Mouse (Mus musculus) forebrain, postnatal 0 days (tissue): ENCODE measurements around the gene Gm9803. TPM values are rescaled to one million over a fixed set of nuclear protein-coding genes. Genes with fewer than 3 reads are reported as not detected.

Experiments used
- ATAC-seq: fragments of 200-750 bp; cut with Nextera tagmentation; 2 replicates; pipeline ENCODE4 v1.8.0; 2017; ENCODE audit warnings: mild to moderate bottlenecking, moderate library complexity
- DNase-seq: peaks from one replicate; pipeline ENCODE4 v3.0.0-alpha.2; 2015
- H3K27ac ChIP-seq: fragments of 300-500 bp; sonication (generic); 2 replicates; pipeline ENCODE4 v1.5.1; 2014; ENCODE audit warnings: low read depth, mild to moderate bottlenecking, antibody characterized with exemption, low read length, moderate library complexity, mixed read lengths
- H3K27me3 ChIP-seq: fragments of 300-500 bp; sonication (generic); 2 replicates; pipeline ENCODE4 v1.6.1; 2014; ENCODE audit warnings: mild to moderate bottlenecking, low read length, mixed read lengths; ENCODE audit not compliant: insufficient read depth
- H3K36me3 ChIP-seq: fragments of 300-500 bp; sonication (generic); 2 replicates; pipeline ENCODE4 v1.6.1; 2014; ENCODE audit warnings: mild to moderate bottlenecking, moderate library complexity; ENCODE audit not compliant: insufficient read depth
- H3K4me1 ChIP-seq: fragments of 300-500 bp; sonication (generic); 2 replicates; pipeline ENCODE4 v1.6.1; 2014; ENCODE audit warnings: antibody characterized with exemption; ENCODE audit not compliant: insufficient read depth
- H3K4me2 ChIP-seq: fragments of 300-500 bp; sonication (generic); 2 replicates; pipeline ENCODE4 v1.6.1; 2014; ENCODE audit warnings: low read depth, mild to moderate bottlenecking, moderate library complexity
- H3K4me3 ChIP-seq: fragments of 300-500 bp; sonication (generic); 2 replicates; pipeline ENCODE4 v1.5.1; 2014; ENCODE audit warnings: low read depth, low read length, mixed read lengths
- H3K9ac ChIP-seq: fragments of 300-500 bp; sonication (generic); 2 replicates; pipeline ENCODE4 v1.6.1; 2014; ENCODE audit warnings: mild to moderate bottlenecking
- H3K9me3 ChIP-seq: fragments of 300-500 bp; sonication (generic); 2 replicates; pipeline ENCODE4 v1.6.1; 2016; ENCODE audit warnings: low read length
- CTCF ChIP-seq: sonication (generic); IDR thresholded peaks from 2 replicates; pipeline ENCODE4 v1.5.1; 2016; ENCODE audit warnings: antibody characterized with exemption, control low read depth, low read depth
- WGBS: fragments of 180-500 bp; shearing (Covaris S2); extraction: QIAGEN DNeasy Blood & Tissue Kit; methylation state at CpG from one replicate; pipeline ENCODE4 v1.1.7; 2014; 5-methylcytosine and 5-hydroxymethylcytosine counted together
- polyA plus RNA-seq: library from polyadenylated mRNA; unstranded; fragments of >200 nt; fragmentation: Nextera tagmentation; extraction: Ambion mirVana; gene quantifications from 2 replicates; pipeline ENCODE4 v1.2.1, GENCODE M21; 2015
- total RNA-seq: library from RNA; depleted of rRNA; stranded (reverse); fragments of >200 nt; gene quantifications from 2 replicates; pipeline ENCODE4 v1.2.3, GENCODE M21; 2014

Gene Gm9803
- total and polyA plus RNA-seq, 2 experiments from 2014 or later = 16.4 to 39.4 TPM

DNA sequence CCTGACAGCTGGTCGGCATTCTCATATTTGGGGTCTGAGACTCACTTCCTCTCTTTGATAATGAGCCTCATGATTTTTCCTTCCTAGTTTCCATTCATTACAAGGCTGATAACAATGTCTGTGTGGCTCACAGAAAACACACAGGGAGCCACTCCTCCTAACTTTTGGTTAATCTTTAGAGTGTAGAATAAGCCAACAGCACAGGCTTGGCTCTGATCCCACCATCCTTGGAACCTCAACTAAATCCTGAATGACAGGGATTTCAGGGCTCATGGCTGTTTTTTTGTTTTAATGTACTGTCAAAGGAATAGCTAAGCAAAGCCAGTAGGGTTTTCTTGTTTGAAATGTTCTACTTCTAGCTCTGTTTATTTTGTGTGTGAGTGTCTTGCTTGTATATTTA, 10.5 kb downstream of the Gm9803 start:
- Histone ChIP-seq H3K4me3 (no peak overlapping the region), H3K36me3 (peaks cover 44% of the 10 kb centered on the region), H3K27ac (no peak overlapping the region), H3K27me3 (no peaks in the 10 kb centered on the region), H3K4me1 (peaks cover 9% of the 10 kb centered on the region), H3K4me2 (no peak overlapping the region), H3K9me3 (no peaks in the 10 kb centered on the region), H3K9ac (no peak overlapping the region)
- no peak for TF ChIP-seq CTCF
- ATAC-seq (no peak), DNase-seq (no peak)
- WGBS = 56% methylated on average over 1 of the region's 1 CpGs

- no peak for ATAC-seq
- H3K27ac ChIP-seq = no peak overlapping the region
- H3K4me2 ChIP-seq = no peak overlapping the region
- WGBS = 95% methylated on average over 7 of the region's 7 CpGs
- TF ChIP-seq CTCF = no peak
- no peaks in the 10 kb centered on the region for H3K27me3 ChIP-seq
- no peaks in the 10 kb centered on the region for H3K9me3 ChIP-seq
- H3K4me1 ChIP-seq = peaks cover 15% of the 10 kb centered on the region
- no peak for DNase-seq
- no peak overlapping the region for H3K4me3 ChIP-seq
- no peak overlapping the region for H3K9ac ChIP-seq
- peaks cover 17% of the 10 kb centered on the region for H3K36me3 ChIP-seq
Measured at GRCm38 (mm10) chr10:43537652-43538051, 13.8 kb downstream of the Gm9803 start.

- no peak overlapping the region for H3K9ac ChIP-seq
- no peak for DNase-seq
- no peak overlapping the region for H3K4me2 ChIP-seq
- ATAC-seq = no peak
- no peak overlapping the region for H3K27ac ChIP-seq
- no peaks in the 10 kb centered on the region for H3K9me3 ChIP-seq
- no peak overlapping the region for H3K4me3 ChIP-seq
- 83% methylated on average over 5 of the region's 5 CpGs for WGBS
- TF ChIP-seq CTCF = no peak
- peaks cover 15% of the 10 kb centered on the region for H3K4me1 ChIP-seq
- peaks cover 9% of the 10 kb centered on the region; the same call in 1 of the 2 replicates for H3K36me3 ChIP-seq
- no peaks in the 10 kb centered on the region for H3K27me3 ChIP-seq
Measured at GRCm38 (mm10) chr10:43538831-43539230, 14.9 kb downstream of the Gm9803 start.

GRCm38 (mm10) chr10:43539746-43540310, 15.9 kb downstream of the Gm9803 start:
- no peaks in the 10 kb centered on the region for H3K27me3 ChIP-seq
- WGBS = 18% methylated on average over 12 of the region's 12 CpGs
- H3K9me3 ChIP-seq = no peaks in the 10 kb centered on the region
- H3K4me3 ChIP-seq = peak overlapping the region; percentile 86
- no peak for DNase-seq
- peak overlapping the region; percentile 86 for H3K9ac ChIP-seq
- no peak for ATAC-seq
- H3K4me1 ChIP-seq = peaks cover 12% of the 10 kb centered on the region
- TF ChIP-seq CTCF = no peak
- H3K4me2 ChIP-seq = peak overlapping the region; percentile 58
- no peak overlapping the region for H3K27ac ChIP-seq
- H3K36me3 ChIP-seq = peaks cover 9% of the 10 kb centered on the region; the same call in 1 of the 2 replicates

- H3K27ac ChIP-seq = peak within 1 kb of the TSS; percentile 72
- DNase-seq = peak; percentile 94
- H3K27me3 ChIP-seq = no peaks in the 10 kb centered on the region
- peak within 1 kb of the TSS; percentile 58 for H3K4me2 ChIP-seq
- peaks cover 8% of the 10 kb centered on the region; the same call in 1 of the 2 replicates for H3K36me3 ChIP-seq
- under 1% methylated on average over 43 of the region's 56 CpGs for WGBS
- H3K9ac ChIP-seq = peak within 1 kb of the TSS; percentile 86
- H3K4me1 ChIP-seq = peaks cover 12% of the 10 kb centered on the region
- peak; percentile 91 for TF ChIP-seq CTCF
- no peaks in the 10 kb centered on the region for H3K9me3 ChIP-seq
- peak; percentile 98 for ATAC-seq
- peak within 1 kb of the TSS; percentile 86 for H3K4me3 ChIP-seq
Measured at GRCm38 (mm10) chr10:43540442-43541152, 16.7 kb downstream of the Gm9803 start, which contains the start of gene 1700021F05Rik. Gene 1700021F05Rik (minus strand): TSS chr10:43540994.

DNA sequence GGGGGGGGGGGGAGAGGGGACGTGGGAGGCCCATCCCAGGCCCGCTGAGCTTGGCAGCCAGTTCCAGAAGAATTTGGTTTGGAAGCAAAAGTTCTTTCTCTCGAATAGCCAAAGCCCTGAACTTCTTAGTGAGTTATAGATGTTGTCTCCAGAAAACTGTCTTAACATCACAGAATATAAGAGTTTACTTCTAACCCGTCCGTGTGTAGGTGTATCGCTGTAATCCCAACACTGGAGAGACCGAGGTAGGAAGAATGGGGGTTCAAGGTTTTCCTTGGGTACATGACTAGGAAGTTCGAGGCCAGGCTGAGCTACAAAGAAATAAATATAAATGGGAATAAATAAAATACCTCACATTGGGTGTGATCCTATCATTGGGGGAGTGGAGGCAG, 17.3 kb downstream of the Gm9803 start:
- H3K4me1 ChIP-seq = peaks cover 12% of the 10 kb centered on the region
- H3K36me3 ChIP-seq = peaks cover 3% of the 10 kb centered on the region; the same call in 1 of the 2 replicates
- no peak for TF ChIP-seq CTCF
- ATAC-seq (no peak), DNase-seq (no peak)
- H3K4me3 ChIP-seq = peak overlapping the region; percentile 86
- H3K9me3 ChIP-seq = no peaks in the 10 kb centered on the region
- H3K27ac ChIP-seq = no peak overlapping the region
- H3K4me2 ChIP-seq = peak overlapping the region; percentile 58
- H3K9ac ChIP-seq = no peak overlapping the region
- WGBS = 44% methylated on average over 7 of the region's 8 CpGs
- H3K27me3 ChIP-seq = no peaks in the 10 kb centered on the region

GRCm38 (mm10) chr10:43549411-43549810, 25.5 kb downstream of the Gm9803 start:
- 64% methylated on average over 5 of the region's 5 CpGs for WGBS

More at GRCm38 (mm10) chr10:43549411-43549810, 25.5 kb downstream of the Gm9803 start:
- H3K4me3 ChIP-seq = no peak overlapping the region
- ATAC-seq (no peak), DNase-seq (no peak)
- no peaks in the 10 kb centered on the region for H3K36me3 ChIP-seq
- no peaks in the 10 kb centered on the region for H3K4me1 ChIP-seq
- no peak overlapping the region for H3K4me2 ChIP-seq
- no peak overlapping the region for H3K27ac ChIP-seq
- H3K9ac ChIP-seq = no peak overlapping the region
- TF ChIP-seq CTCF = peak; percentile 28; the same call in 1 of the 2 replicates
- H3K27me3 ChIP-seq = no peaks in the 10 kb centered on the region
- no peaks in the 10 kb centered on the region for H3K9me3 ChIP-seq
